Mouse (Mus musculus) limb, embryonic 14.5 days (tissue): ENCODE results near the gene Gpr137c. TPM values are rescaled to one million over a fixed set of nuclear protein-coding genes. Genes with fewer than 3 reads are reported as not detected.

ENCODE experiments used
- ATAC-seq: fragments of 200-750 bp; cut with Nextera tagmentation; 2 replicates; pipeline ENCODE4 v1.8.0; 2017; ENCODE audit warnings: low read depth, moderate number of reproducible peaks, moderate TSS enrichment; ENCODE audit not compliant: low FRiP score
- DNase-seq: peaks from one replicate; pipeline ENCODE4 v3.0.0-alpha.2; 2015; ENCODE audit warnings: low spot score
- H3K27ac ChIP-seq: fragments of 300-500 bp; sonication (generic); replicated peaks from 2 replicates; pipeline ENCODE4 v1.5.1; 2014; ENCODE audit warnings: low read depth, mild to moderate bottlenecking, low read length, moderate library complexity, mixed read lengths
- H3K27me3 ChIP-seq: fragments of 300-500 bp; sonication (generic); 2 replicates; pipeline ENCODE4 v1.6.1; 2014; ENCODE audit warnings: low read length, mixed read lengths; ENCODE audit not compliant: control insufficient read depth, insufficient read depth
- H3K36me3 ChIP-seq: fragments of 300-500 bp; sonication (generic); 2 replicates; pipeline ENCODE4 v1.6.1; 2014; ENCODE audit warnings: mild to moderate bottlenecking, low read length, moderate library complexity, mixed read lengths; ENCODE audit not compliant: control insufficient read depth, insufficient read depth
- H3K4me1 ChIP-seq: fragments of 300-500 bp; sonication (generic); 2 replicates; pipeline ENCODE4 v1.6.1; 2014; ENCODE audit warnings: antibody characterized with exemption, low read length, mixed read lengths; ENCODE audit not compliant: control insufficient read depth, insufficient read depth
- H3K4me2 ChIP-seq: fragments of 300-500 bp; sonication (generic); replicated peaks from 2 replicates; pipeline ENCODE4 v1.6.1; 2014; ENCODE audit warnings: low read depth, mild to moderate bottlenecking, low read length, moderate library complexity; ENCODE audit not compliant: severe bottlenecking
- H3K4me3 ChIP-seq: fragments of 300-500 bp; sonication (generic); replicated peaks from 2 replicates; pipeline ENCODE4 v1.5.1; 2014; ENCODE audit warnings: low read length
- H3K9ac ChIP-seq: fragments of 300-500 bp; sonication (generic); 2 replicates; pipeline ENCODE4 v1.6.1; 2014; ENCODE audit warnings: mild to moderate bottlenecking, low read depth, low read length, moderate library complexity; ENCODE audit not compliant: severe bottlenecking
- H3K9me3 ChIP-seq: fragments of 300-500 bp; sonication (generic); 2 replicates; pipeline ENCODE4 v1.6.1; 2016; ENCODE audit warnings: low read length; ENCODE audit not compliant: control insufficient read depth
- POLR2A ChIP-seq: fragments of 200-500 bp; IDR thresholded peaks from 2 replicates; pipeline ENCODE4 v1.8.0; 2012; ENCODE audit warnings: inconsistent platforms, mild to moderate bottlenecking, moderate library complexity, borderline replicate concordance; ENCODE audit not compliant: insufficient read depth, insufficient read length; ENCODE audit errors: extremely low read depth
- WGBS: fragments of 180-500 bp; shearing (Covaris S2); extraction: QIAGEN DNeasy Blood & Tissue Kit; methylation state at CpG from one replicate; pipeline ENCODE4 v1.1.7; 2014; 5-methylcytosine and 5-hydroxymethylcytosine counted together
- polyA plus RNA-seq, 2 experiments: library from polyadenylated mRNA; depleted of rRNA in 1 of 2; stranded (reverse) in 1 of 2; unstranded in 1 of 2; fragments of >200 nt; fragmentation: Nextera tagmentation in 1 of 2; extraction: Ambion mirVana in 1 of 2; gene quantifications; 2 replicates each; pipeline versions ENCODE4 v1.2.1 to v1.2.3; 2012 to 2014

Gpr137c gene
- polyA plus RNA-seq (2012; rRNA removed) (8.9 and 11.6 TPM in 2 replicates), polyA plus RNA-seq (2014; fragmentation: Nextera tagmentation; extraction: Ambion mirVana) (2.8 and 5.1 TPM in 2 replicates)

DNA sequence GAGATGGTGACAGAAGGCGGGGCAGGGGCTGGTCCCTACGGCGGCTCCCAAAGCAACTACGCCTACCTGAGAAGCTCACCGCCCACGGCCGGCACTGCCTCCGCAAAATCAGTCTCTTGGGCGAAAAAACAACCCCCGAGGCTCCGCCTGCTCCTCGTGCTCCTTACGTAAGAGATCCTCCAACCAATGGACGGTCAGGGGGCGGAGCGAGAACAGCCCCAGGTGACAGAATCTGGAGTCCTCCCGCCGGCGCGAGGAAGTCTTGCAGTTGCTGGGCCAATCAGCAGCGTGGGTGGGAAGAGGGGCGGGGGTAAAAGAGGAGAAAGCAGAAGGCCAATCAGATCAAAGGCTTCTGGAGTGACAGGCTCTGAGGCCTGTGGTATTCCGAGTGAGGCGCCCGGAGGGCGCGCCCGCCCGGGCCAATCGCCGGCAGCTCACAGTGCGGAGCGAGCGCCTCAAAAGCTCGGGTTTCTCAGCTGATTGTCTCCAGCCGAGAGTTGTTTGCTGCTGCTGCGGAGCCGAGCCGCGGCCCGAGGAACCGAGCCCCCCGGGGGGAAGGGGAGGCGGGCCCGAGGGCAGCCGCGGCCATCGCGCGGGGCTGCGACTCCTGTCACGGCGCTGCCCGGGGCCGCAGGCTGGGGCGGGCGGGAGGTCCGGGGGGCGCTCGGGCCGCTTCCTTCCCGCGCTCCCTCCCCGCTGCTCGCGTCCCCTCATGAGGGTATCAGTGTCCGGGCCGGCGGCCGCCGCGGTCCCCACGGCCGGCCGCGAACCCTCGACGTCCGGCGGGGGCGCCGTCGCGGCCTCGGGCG is at the start of gene Gpr137c:
TSS of gene Gpr137c (plus strand) at position 437 of the 809 bp plus-strand sequence.
- DNase-seq (peak; percentile 99), ATAC-seq (peak; percentile 99)
- H3K4me2 ChIP-seq = peak within 1 kb of the TSS; percentile 86
- peaks cover 3% of the 10 kb centered on the region; the same call in 1 of the 2 replicates for H3K4me1 ChIP-seq
- H3K27me3 ChIP-seq = no peaks in the 10 kb centered on the region
- peak; percentile 84; the same call in 1 of the 2 replicates for TF ChIP-seq POLR2A
- WGBS = under 1% methylated on average over 46 of the region's 86 CpGs
- H3K27ac ChIP-seq = peak within 1 kb of the TSS; percentile 91
- H3K36me3 ChIP-seq = no peaks in the 10 kb centered on the region
- peak within 1 kb of the TSS; percentile 76 for H3K9ac ChIP-seq
- H3K4me3 ChIP-seq = peak within 1 kb of the TSS; percentile 84
- no peaks in the 10 kb centered on the region for H3K9me3 ChIP-seq

DNA sequence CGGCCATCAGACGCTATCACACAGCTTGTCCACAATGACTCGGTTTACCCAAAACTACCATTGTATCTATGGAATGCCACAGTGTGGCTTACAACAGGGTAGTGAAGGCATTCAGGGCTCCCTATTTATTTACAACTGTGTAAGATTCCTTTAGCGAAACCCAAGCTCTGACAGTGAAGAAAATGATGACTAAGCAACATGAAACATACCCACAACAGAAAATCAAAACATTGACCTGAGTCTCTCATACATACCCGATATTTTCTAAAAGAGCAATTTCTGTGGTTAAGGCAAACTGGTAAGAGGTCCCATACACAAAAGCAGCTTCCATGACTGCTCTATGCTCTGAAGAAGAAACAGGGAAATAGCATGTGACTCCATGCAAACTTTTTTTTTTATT is 47.3 kb upstream of the Gpr137c start:
- ATAC-seq (no peak), DNase-seq (no peak)
- Histone ChIP-seq H3K4me3 (no peak overlapping the region), H3K4me1 (no peaks in the 10 kb centered on the region), H3K9ac (no peak overlapping the region), H3K27me3 (no peaks in the 10 kb centered on the region), H3K27ac (no peak overlapping the region), H3K9me3 (no peaks in the 10 kb centered on the region), H3K36me3 (0 out of 2 replicates have a peak, but pooled peaks cover 3% of the 10 kb centered on the region), H3K4me2 (no peak overlapping the region)
- TF ChIP-seq POLR2A = no peak
- 91% methylated on average over 5 of the region's 5 CpGs for WGBS

DNA sequence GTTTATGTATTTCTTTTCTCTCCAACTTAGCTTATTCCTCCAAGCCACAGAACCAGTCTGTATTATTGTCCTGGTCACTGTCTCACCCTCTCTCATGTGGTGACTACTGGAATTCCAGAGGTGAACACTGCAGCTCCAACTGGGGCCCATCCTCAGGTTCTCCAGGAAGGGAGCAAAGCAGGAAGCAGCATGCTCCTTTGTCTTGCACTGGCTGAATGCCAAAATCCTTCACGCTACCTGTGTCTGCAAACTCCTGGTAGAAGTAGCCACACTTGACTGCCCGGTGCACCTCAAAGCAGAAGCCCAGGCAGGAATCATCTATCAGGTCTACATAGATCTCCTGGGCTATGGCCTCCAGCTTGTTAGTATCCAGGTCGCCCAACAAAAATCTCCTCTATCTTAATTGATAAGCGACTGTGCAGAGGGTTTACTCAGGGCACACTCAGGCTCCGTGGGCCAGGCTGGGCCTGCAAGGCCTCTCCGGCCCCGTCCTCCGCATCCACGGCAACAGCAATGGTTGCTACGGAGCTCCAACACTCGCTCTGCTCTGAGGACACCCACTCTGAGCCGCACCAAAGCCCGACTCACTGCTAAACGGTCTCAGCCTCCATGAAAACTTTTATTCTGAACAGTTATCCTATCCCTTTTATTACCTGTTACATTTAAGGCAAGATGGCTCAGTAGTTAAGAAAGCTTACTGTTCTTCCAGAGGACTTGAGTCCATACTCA is 44.3 kb upstream of the Gpr137c start:
- DNase-seq = no peak
- ATAC-seq = no peak
- Histone ChIP-seq H3K9ac (no peak overlapping the region), H3K4me3 (no peak overlapping the region), H3K9me3 (no peaks in the 10 kb centered on the region), H3K4me1 (no peaks in the 10 kb centered on the region), H3K27ac (no peak overlapping the region), H3K36me3 (0 out of 2 replicates have a peak, but pooled peaks cover 3% of the 10 kb centered on the region), H3K27me3 (no peaks in the 10 kb centered on the region), H3K4me2 (no peak overlapping the region)
- TF ChIP-seq POLR2A = no peak
- 78% methylated on average over 14 of the region's 14 CpGs for WGBS

DNA sequence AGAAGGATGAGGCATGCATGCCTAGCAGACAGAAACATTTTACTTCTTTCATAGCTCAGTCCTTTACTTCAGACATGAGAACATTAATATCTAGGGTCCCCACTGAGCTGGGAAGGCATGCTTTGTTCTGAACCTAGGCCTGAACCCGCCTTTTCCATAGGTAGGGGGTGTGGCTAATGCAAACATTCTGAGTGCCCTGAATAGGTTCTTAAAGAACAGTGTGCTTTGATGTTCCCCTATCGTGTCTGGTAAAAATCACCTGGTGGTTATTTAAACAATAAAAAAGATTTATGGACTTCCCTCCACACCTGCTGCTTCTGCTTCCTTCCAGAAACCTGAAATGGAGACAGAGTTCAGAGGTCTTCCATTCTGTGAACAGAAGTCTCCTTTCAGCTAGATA is 40.3 kb upstream of the Gpr137c start:
- no peak for DNase-seq
- H3K9me3 ChIP-seq = no peaks in the 10 kb centered on the region
- H3K4me2 ChIP-seq = no peak overlapping the region
- no peak for ATAC-seq
- WGBS = 31% methylated on average over 2 of the region's 2 CpGs
- H3K27ac ChIP-seq = no peak overlapping the region
- TF ChIP-seq POLR2A = no peak
- no peak overlapping the region for H3K4me3 ChIP-seq
- H3K4me1 ChIP-seq = no peaks in the 10 kb centered on the region
- no peak overlapping the region for H3K9ac ChIP-seq
- no peaks in the 10 kb centered on the region for H3K36me3 ChIP-seq
- H3K27me3 ChIP-seq = no peaks in the 10 kb centered on the region

DNA sequence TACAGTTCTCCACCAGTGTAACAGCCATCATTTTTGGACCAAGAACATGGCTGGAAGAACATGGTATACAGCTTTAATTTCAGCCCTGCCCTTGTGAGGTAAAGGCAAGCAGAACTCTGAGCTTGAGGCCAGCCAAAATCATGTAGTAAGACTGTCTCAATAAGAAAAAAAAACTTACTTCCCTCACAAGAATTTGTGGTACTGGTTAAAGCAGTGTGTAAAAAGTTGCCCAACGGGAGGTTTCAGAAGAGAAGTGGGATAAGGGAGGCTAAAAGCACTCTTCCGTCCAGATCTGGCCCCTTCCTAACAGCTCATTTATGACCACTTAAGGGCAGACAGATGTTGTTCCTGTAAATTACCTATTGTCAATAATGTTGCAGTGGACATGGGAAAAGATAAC is 39.9 kb upstream of the Gpr137c start:
- ATAC-seq = no peak
- H3K27ac ChIP-seq = no peak overlapping the region
- H3K4me3 ChIP-seq = no peak overlapping the region
- TF ChIP-seq POLR2A = no peak
- no peak overlapping the region for H3K4me2 ChIP-seq
- WGBS = 36% methylated on average over 2 of the region's 2 CpGs
- DNase-seq = no peak
- no peaks in the 10 kb centered on the region for H3K4me1 ChIP-seq
- H3K9me3 ChIP-seq = no peaks in the 10 kb centered on the region
- no peak overlapping the region for H3K9ac ChIP-seq
- H3K27me3 ChIP-seq = no peaks in the 10 kb centered on the region
- no peaks in the 10 kb centered on the region for H3K36me3 ChIP-seq
